Mouse (Mus musculus) layer of hippocampus, adult 2 months (tissue): Measurements from ENCODE around the gene Ctps. TPM values are rescaled to one million over a fixed set of nuclear protein-coding genes. Genes with fewer than 3 reads are reported as not detected.
A peak's percentile ranks its signal among the peaks of the same experiment; 100 is the strongest.

Experiments
- DNase-seq, 2 experiments: peaks; one replicate each; pipeline ENCODE4 v3.0.0; 2022; ENCODE audit warnings: low spot score in 2 of 2
- H3K27ac ChIP-seq: fragments of 200-600 bp; 2 replicates; pipeline ENCODE4 v1.8.1; 2022
- H3K4me3 ChIP-seq: fragments of 200-600 bp; 2 replicates; pipeline ENCODE4 v1.8.1; 2022; ENCODE audit warnings: mild to moderate bottlenecking
- CTCF ChIP-seq: fragments of 200-600 bp; conservative IDR thresholded peaks from 2 replicates; pipeline ENCODE4 v1.8.1; 2022; ENCODE audit warnings: antibody characterized with exemption, mild to moderate bottlenecking, moderate library complexity
- total RNA-seq, 2 experiments: library from RNA; stranded (reverse); gene quantifications; 2 replicates each; pipeline ENCODE4 v1.2.3; 2021

The Ctps gene
- total RNA-seq, 2 experiments from 2014 or later: 33.5 to 38.4 TPM

DNA sequence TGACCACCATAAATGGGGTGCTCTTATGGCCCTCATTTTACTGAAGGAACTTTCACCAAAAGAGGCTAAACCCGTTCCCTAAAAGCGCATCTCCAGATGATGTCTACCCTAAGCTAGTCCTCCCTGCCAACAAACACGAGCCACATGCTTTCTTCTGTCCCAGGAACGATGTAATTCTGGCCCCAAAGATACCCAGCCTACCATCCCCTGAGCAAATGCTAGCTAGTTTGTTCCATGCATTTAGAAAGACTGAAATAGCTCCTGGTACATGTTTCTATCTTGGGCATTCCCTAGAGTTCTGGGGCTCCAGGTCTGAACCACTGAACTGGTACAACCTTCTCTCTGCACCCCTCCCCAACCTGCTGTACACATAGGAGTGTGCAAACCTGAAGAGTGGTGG is 20.9 kb upstream of the Ctps start:
- DNase-seq: no peak

GRCm38 (mm10) chr4:120589815-120590422 is 19.8 kb upstream of the Ctps start:
- no peak overlapping the region for H3K27ac ChIP-seq
- DNase-seq: peak; percentile 54 to 61
- peak; percentile 92 for TF ChIP-seq CTCF
- H3K4me3 ChIP-seq: no peak overlapping the region

More for the DNA sequence above, 20.9 kb upstream of the Ctps start:
- TF ChIP-seq CTCF: no peak
- H3K4me3 ChIP-seq: no peak overlapping the region
- H3K27ac ChIP-seq: 0 out of 2 replicates have a peak overlapping the region, but pooled peaks have one; percentile 19

DNA sequence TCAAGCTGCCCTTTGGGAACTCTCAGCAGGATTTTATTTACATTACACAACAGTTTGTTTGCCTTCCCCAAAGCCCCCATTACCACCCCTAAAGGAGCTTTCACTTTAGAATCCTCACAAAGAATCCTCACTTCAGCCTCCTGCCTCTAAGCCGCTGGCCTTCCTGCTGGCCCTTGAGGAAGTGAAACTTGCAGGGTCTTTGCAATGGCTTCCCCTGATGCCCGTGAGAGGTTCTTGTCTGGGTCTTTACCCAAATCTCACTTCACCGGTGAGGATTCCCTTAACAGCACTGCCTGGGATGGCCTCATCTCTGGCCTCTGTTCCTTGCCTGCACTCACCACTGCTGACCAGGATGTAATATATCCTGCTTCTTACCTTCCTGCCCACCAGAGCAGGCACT is 19.0 kb upstream of the Ctps start:
- H3K4me3 ChIP-seq: no peak overlapping the region
- no peak for DNase-seq
- TF ChIP-seq CTCF: no peak
- no peak overlapping the region for H3K27ac ChIP-seq

GRCm38 (mm10) chr4:120588445-120588844 is 18.4 kb upstream of the Ctps start, which contains the start of gene Gm8439:
Gm8439 (plus strand) TSS chr4:120588745.
- no peak within 1 kb of the TSS for H3K4me3 ChIP-seq
- no peak within 1 kb of the TSS for H3K27ac ChIP-seq
- DNase-seq: no peak
- TF ChIP-seq CTCF: no peak

- Histone ChIP-seq H3K27ac (no peak overlapping the region), H3K4me3 (no peak overlapping the region)
- DNase-seq: no peak
- TF ChIP-seq CTCF: no peak
Measured at GRCm38 (mm10) chr4:120586986-120587385, 16.9 kb upstream of the Ctps start.

- no peak overlapping the region for H3K27ac ChIP-seq
- no peak for TF ChIP-seq CTCF
- no peak overlapping the region for H3K4me3 ChIP-seq
- DNase-seq: no peak
Measured at GRCm38 (mm10) chr4:120581711-120582110, 11.6 kb upstream of the Ctps start.

DNA sequence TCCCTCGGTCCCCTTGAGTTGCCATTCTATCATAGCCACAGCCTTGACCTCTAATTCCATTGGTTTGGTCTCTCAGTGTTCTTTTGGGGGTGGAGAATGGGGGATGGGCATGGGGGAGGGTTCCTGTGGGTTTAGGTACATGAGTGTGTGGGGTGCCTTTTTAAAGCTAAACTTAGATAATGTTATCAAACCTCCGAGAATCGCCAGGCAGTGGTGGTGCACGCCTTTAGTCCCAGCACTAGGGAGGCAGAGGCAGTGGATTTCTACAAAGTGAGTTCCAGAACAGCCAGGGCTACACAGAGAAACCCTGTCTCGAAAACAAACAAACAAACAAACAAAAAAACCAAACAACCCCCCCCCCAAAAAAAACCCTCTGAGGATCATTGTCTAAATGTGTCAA is 10.8 kb upstream of the Ctps start:
- no peak for TF ChIP-seq CTCF
- Histone ChIP-seq H3K4me3 (no peak overlapping the region), H3K27ac (no peak overlapping the region)
- no peak for DNase-seq

- TF ChIP-seq CTCF: no peak
- peak overlapping the region; percentile 97; the same call in 1 of the 2 replicates for H3K27ac ChIP-seq
- DNase-seq: no peak
- H3K4me3 ChIP-seq: no peak overlapping the region
Measured at GRCm38 (mm10) chr4:120571691-120572090, 1.6 kb upstream of the Ctps start.

DNA sequence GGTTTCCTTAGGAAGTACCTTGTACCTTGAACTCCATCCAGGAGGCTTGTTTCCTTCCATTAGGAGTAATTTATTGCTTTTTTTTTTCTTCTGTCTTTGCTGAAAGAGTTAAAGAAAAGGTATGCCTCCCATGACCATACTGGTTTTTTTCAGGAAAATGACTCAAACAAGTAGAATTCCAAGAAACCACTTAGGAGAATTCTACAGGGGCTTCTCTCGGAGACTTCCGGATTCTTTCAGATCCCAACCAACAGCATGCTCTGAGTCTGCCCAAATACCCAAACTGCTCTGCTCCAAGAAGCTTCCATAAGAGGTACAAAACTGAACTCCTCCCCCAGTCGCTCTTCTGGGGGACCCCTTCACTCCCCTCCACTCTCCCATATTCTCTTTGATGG is 991 bp upstream of the Ctps start:
- no peak for DNase-seq
- Histone ChIP-seq H3K27ac (peak overlapping the region; percentile 97), H3K4me3 (peak overlapping the region; percentile 70)
- TF ChIP-seq CTCF: no peak

GRCm38 (mm10) chr4:120570438-120571069 is 478 bp upstream of the Ctps start:
- TF ChIP-seq CTCF: no peak
- peak overlapping the region; percentile 70 for H3K4me3 ChIP-seq
- peak overlapping the region; percentile 97 for H3K27ac ChIP-seq
- no peak for DNase-seq

- DNase-seq: no peak
- peak overlapping the region; percentile 97; the same call in 1 of the 2 replicates for H3K27ac ChIP-seq
- TF ChIP-seq CTCF: no peak
- H3K4me3 ChIP-seq: peak overlapping the region; percentile 70
Measured at GRCm38 (mm10) chr4:120569025-120569424, 1.1 kb downstream of the Ctps start.

DNA sequence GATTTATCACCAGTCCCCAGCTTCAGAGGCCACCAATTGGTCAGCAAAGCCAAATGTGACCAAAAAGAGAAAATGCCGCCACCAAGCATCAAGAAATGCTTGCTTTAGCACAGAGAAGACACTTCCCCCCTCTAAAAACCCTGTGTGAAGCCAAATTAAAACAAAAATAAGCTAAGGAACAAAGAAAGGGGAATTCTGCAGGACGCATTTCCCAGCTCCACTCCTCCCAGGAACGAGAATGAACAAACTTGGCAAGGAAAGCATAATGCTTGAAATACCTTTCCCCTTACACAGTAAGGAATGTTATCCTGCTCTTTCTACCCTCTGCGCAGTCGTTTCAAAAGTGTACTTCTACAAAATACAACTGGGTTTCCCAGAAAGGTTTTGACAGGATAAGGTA is 2.1 kb downstream of the Ctps start:
- TF ChIP-seq CTCF: no peak
- Histone ChIP-seq H3K4me3 (no peak overlapping the region), H3K27ac (no peak overlapping the region)
- no peak for DNase-seq

DNA sequence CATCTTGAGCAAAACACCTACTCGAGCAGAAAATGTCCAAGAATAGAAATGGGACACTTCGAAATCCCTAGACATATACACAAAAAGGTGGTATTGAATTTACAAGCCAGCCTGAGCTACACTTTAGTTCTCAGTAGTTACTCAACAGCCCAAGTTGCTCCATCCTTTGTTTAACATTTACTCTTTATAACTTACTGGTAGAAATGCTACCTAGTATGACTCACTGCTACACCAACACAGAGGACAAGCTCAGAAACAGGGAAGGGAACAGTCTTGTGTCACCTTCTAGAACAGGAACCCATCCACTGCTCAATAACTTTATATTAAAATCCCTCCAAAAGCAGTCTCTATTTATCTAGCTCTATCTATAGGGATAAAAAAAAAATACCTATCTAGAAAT is 4.3 kb downstream of the Ctps start:
- no peak for TF ChIP-seq CTCF
- Histone ChIP-seq H3K27ac (no peak overlapping the region), H3K4me3 (no peak overlapping the region)
- DNase-seq: no peak

DNA sequence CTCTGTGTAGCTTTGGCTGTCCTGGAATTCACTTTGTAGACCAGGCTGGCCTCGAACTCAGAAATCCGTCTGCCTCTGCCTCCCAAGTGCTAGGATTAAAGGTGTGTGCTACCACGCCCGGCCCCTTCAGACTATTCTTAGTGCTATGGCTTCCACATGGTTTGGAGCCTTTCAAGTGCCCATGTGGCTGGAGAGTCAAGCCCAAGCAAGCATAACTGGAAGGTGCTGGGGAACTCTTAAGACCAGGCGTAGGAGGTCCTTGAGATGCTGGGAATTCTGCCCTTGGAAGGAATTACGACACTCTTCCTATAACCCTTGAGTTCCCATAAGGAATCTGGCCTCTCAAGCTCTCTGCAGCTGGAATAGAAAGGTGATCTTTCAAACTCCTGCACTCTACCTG is 13.5 kb downstream of the Ctps start:
- Histone ChIP-seq H3K4me3 (no peak overlapping the region), H3K27ac (no peak overlapping the region)
- DNase-seq: no peak
- no peak for TF ChIP-seq CTCF

GRCm38 (mm10) chr4:120544896-120545295 is 25.2 kb downstream of the Ctps start:
- no peak overlapping the region for H3K4me3 ChIP-seq
- no peak for DNase-seq
- H3K27ac ChIP-seq: no peak overlapping the region
- no peak for TF ChIP-seq CTCF
